Mouse (Mus musculus) ES-Bruce4 (cell line): Measurements from ENCODE around the gene Wnt10a. TPM values are rescaled to one million over a fixed set of nuclear protein-coding genes. Genes with fewer than 3 reads are reported as not detected.

Experiments
- H3K27ac ChIP-seq: 2 replicates; pipeline ENCODE4 v1.5.1; 2012; ENCODE audit warnings: low read length, inconsistent platforms; ENCODE audit not compliant: insufficient read depth
- H3K27me3 ChIP-seq: 2 replicates; pipeline ENCODE4 v1.6.1; 2012; ENCODE audit warnings: mild to moderate bottlenecking, low read length, inconsistent platforms; ENCODE audit not compliant: control insufficient read depth, poor library complexity, insufficient read depth, severe bottlenecking
- H3K36me3 ChIP-seq: 2 replicates; pipeline ENCODE4 v1.6.1; 2012; ENCODE audit warnings: inconsistent platforms, mild to moderate bottlenecking, low read length, moderate library complexity; ENCODE audit not compliant: control insufficient read depth, poor library complexity, insufficient read depth, severe bottlenecking
- H3K4me1 ChIP-seq: one replicate; pipeline ENCODE4 v1.8.1; 2011; ENCODE audit warnings: low read length; ENCODE audit not compliant: control insufficient read depth, insufficient read depth
- H3K4me3 ChIP-seq: 2 replicates; pipeline ENCODE4 v1.5.1; 2011; ENCODE audit warnings: low read depth, mild to moderate bottlenecking, low read length
- H3K9ac ChIP-seq: 2 replicates; pipeline ENCODE4 v1.6.1; 2012; ENCODE audit warnings: low read depth, mild to moderate bottlenecking, inconsistent platforms; ENCODE audit not compliant: poor library complexity, severe bottlenecking
- H3K9me3 ChIP-seq: replicated peaks from 2 replicates; pipeline ENCODE4 v1.6.1; 2012; ENCODE audit warnings: mild to moderate bottlenecking, low read length, inconsistent platforms; ENCODE audit not compliant: control insufficient read depth, poor library complexity, insufficient read depth, severe bottlenecking
- CTCF ChIP-seq: IDR thresholded peaks from one replicate; pipeline ENCODE4 v1.8.1; 2011; ENCODE audit warnings: low read depth, low read length
- EP300 ChIP-seq: IDR thresholded peaks from 2 replicates; pipeline ENCODE4 v1.6.1; 2011; ENCODE audit warnings: low read depth, low read length; ENCODE audit not compliant: insufficient read depth
- POLR2A ChIP-seq: IDR thresholded peaks from one replicate; pipeline ENCODE4 v1.8.1; 2011; ENCODE audit warnings: low read length; ENCODE audit not compliant: insufficient read depth
- polyA plus RNA-seq: library from polyadenylated mRNA; stranded (reverse); fragments of >200 nt; gene quantifications from 2 replicates; pipeline ENCODE4 v1.2.4, GENCODE M21; 2011; ENCODE audit warnings: low read depth; ENCODE audit not compliant: missing spikeins, insufficient read depth, insufficient read length

Wnt10a gene
- polyA plus RNA-seq, 1 experiment, result 0.79 TPM

DNA sequence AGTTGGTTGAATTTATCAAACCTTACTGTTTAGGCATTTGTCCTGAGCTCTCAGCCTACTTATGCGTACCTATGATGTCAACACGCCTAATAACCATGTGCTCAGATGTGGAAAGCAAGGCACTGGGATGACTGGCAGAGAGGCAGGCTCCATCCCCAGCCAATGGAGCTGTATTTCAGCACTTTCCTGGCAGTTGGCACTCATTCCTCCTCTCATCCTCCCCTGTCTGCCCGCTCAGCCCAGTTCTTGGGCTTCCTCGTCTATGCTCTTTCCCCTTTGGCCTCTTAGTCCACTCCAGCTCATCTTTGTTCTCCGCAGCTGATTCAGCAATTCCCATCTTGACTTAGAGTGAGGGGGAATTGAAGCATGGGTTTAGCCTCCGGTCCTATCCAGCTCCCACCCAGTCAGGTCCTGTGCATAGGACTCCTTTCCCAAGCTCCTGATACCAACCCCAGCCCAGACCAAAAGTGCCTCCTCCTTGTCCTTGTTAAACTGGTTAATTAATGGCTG is 10.4 kb downstream of the Wnt10a start:
- H3K9me3 ChIP-seq, result no peaks in the 10 kb centered on the region
- 0 out of 2 replicates have a peak, but pooled peaks cover 6% of the 10 kb centered on the region for H3K27me3 ChIP-seq
- H3K27ac ChIP-seq, result no peak overlapping the region
- no peak overlapping the region for H3K4me3 ChIP-seq
- no peaks in the 10 kb centered on the region for H3K36me3 ChIP-seq
- no peak overlapping the region for H3K9ac ChIP-seq
- TF ChIP-seq CTCF (no peak), POLR2A (no peak), EP300 (no peak)
- H3K4me1 ChIP-seq, result peaks cover 4% of the 10 kb centered on the region

DNA sequence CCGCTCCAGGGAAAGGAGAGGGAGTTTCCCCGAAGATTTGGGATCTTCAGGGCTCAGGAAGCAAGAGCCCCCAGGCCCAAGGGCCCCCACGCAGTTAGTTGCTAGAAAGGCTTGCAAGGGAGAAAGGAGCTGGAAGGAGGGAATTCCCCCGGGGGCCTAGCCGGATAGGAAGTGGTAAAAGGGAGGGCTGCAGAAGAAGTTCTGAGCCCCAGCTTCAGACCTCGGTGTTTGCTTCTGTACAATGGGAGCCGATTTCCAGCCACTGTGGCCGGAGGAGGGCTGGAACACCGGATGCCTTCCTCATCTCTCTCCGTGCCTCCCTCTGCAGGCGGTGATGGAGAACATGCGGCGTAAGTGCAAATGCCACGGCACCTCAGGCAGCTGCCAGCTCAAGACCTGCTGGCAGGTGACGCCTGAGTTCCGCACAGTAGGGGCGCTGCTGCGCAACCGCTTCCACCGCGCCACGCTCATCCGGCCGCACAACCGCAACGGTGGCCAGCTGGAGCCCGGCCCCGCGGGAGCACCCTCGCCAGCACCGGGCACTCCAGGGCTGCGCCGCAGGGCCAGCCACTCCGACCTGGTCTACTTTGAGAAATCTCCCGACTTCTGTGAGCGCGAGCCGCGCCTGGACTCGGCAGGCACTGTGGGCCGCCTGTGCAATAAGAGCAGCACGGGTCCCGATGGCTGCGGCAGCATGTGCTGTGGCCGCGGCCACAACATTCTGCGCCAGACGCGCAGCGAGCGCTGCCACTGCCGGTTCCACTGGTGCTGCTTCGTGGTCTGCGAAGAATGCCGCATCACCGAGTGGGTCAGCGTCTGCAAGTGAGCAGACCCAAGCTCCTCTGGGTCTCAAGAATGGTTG is 11.7 kb downstream of the Wnt10a start:
- H3K9ac ChIP-seq, result peak overlapping the region; percentile 28
- peaks cover 4% of the 10 kb centered on the region for H3K4me1 ChIP-seq
- H3K27me3 ChIP-seq, result 0 out of 2 replicates have a peak, but pooled peaks cover 6% of the 10 kb centered on the region
- peak overlapping the region; percentile 56 for H3K4me3 ChIP-seq
- TF ChIP-seq EP300 (0 out of 2 replicates have a peak, but pooled peaks have one; percentile 28), CTCF (peak; percentile 60), POLR2A (no peak)
- H3K36me3 ChIP-seq, result no peaks in the 10 kb centered on the region
- no peaks in the 10 kb centered on the region for H3K9me3 ChIP-seq
- no peak overlapping the region for H3K27ac ChIP-seq

DNA sequence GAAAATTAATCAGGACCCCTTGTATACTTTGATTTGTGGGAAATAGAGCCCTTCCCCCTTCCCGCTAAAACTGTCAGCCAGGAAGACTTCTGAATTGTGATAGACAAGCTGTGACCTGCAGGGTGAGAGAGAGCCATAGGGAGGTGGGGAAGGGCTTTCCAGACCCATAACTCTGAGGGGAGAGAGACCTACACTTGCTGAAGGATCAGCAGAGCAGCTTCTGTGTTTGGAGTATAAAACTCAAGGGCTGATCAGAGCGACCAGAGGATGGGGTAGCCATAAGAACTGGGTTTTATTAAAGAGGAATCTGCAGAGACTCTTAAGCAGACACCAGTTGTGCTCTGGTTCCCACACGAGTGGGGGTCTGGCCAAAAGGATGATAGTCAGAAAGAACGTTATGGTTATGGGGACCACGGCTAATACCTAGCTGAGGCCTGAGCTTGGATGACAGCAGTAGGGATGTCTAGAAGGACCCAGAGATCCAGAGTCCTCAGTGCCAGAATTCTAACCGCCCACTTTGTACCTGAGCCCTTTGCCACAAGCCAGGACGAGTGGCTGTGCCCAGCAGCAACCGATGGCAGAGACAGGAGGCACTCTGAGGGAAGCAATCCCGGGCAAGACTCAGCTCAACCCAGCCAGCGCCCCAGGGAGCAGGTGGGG is 13.0 kb downstream of the Wnt10a start:
- Histone ChIP-seq H3K9ac (no peak overlapping the region), H3K4me1 (peaks cover 4% of the 10 kb centered on the region), H3K27ac (no peak overlapping the region), H3K9me3 (no peaks in the 10 kb centered on the region), H3K36me3 (no peaks in the 10 kb centered on the region), H3K4me3 (no peak overlapping the region), H3K27me3 (0 out of 2 replicates have a peak, but pooled peaks cover 6% of the 10 kb centered on the region)
- TF ChIP-seq EP300, result no peak
- TF ChIP-seq POLR2A, result no peak
- TF ChIP-seq CTCF, result no peak

DNA sequence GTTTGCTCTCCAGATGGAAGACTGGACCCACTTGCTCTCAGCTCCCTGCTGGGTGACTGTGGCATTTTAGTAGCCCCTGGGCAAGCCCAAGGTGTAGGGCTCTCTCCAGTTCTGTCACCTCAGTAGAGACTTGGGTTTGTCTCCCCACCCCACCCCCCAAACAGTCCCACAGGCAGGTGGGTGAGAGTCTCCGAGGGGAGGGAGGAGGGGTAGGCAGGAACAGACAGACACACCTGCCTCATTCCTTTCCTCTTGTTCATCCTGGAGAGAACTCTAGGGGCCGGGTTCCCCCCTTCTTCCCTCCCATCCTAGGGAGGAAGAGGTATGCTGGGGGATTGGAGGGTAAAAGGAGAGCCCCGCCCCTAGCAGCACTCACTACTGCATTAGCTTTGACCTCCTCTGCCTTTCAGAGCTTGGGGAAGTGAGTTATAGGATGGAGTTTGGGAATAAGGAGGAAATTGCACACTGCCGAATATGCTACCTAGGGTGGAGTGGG is 14.1 kb downstream of the Wnt10a start:
- no peaks in the 10 kb centered on the region for H3K9me3 ChIP-seq
- no peak overlapping the region for H3K27ac ChIP-seq
- TF ChIP-seq CTCF (no peak), POLR2A (no peak), EP300 (no peak)
- H3K36me3 ChIP-seq, result no peaks in the 10 kb centered on the region
- H3K4me3 ChIP-seq, result no peak overlapping the region
- 0 out of 2 replicates have a peak, but pooled peaks cover 2% of the 10 kb centered on the region for H3K27me3 ChIP-seq
- H3K4me1 ChIP-seq, result peaks cover 4% of the 10 kb centered on the region
- no peak overlapping the region for H3K9ac ChIP-seq

DNA sequence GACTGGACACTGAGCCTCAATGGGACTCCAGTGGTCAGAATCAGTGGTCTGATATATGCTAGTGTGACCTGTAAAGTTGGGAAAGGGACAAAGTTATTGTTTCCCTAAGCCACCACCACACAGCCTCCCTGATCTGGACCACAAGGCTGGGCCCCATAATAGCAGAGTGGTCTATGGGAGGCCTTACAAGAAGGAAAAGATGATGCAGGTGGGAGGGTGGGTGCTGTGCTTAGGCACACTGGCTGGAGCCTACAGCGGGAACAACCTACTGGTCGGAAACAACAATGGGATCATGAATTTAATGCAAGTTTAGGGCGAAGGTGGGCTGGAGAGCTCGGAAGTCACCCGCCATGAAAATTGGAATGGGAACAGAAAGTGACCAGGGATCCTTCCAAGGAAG is 14.5 kb downstream of the Wnt10a start:
- no peak overlapping the region for H3K9ac ChIP-seq
- H3K4me1 ChIP-seq, result peaks cover 4% of the 10 kb centered on the region
- 0 out of 2 replicates have a peak, but pooled peaks cover 2% of the 10 kb centered on the region for H3K27me3 ChIP-seq
- TF ChIP-seq EP300 (no peak), CTCF (no peak), POLR2A (no peak)
- H3K27ac ChIP-seq, result no peak overlapping the region
- no peak overlapping the region for H3K4me3 ChIP-seq
- H3K9me3 ChIP-seq, result no peaks in the 10 kb centered on the region
- no peaks in the 10 kb centered on the region for H3K36me3 ChIP-seq
